Comparison of ENCODE assay signal across 8 mouse cellular contexts in the genomic region with DNA sequence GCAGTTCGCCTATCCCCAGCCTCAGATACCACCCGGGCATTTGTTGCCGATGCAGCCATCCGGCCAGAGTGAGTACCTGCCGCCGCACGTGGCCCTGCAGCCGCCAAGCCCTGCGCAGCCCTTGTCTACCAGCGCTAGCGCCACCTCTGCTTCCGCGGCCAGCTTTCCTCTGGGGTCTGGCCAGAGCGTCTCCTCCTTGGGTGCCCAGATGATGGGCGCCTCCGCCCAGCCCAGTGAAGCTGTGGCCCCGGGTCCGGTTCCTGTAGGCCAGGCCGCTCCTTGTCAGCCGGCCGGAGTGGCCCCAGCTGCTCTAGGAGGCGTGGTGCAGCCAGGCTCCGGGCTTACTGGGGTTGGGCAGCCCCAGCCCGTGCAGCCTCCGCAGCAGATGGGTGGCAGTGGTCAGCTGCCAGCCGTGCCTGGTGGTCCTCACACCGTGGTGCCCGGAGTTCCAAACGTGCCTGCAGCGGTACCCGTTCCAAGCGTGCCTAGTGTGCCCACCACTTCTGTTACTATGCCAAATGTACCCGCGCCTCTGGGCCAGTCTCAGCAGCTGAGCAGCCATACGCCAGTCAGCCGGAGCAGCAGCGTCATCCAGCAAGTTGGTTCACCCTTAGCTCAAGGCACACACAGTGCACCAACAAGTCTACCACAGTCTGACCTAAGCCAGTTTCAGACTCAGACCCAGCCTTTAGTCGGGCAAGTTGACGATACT. TPM values are rescaled to one million over a fixed set of nuclear protein-coding genes. Genes with fewer than 3 reads are reported as not detected.
DNase-seq lines count a peak whose midpoint lies in the region; ATAC-seq and TF ChIP-seq lines count a peak whose summit lies in the region.

No protein-coding gene starts in this region.

- H3K9ac ChIP-seq in forebrain, embryonic 16.5 days (replicated peaks; ENCODE audit: low read depth, low read length) = peak overlapping the region; percentile 95
- peak overlapping the region; percentile 98 for H3K9ac ChIP-seq in lung, embryonic 15.5 days

- H3K36me3 ChIP-seq in forebrain, embryonic 16.5 days (ENCODE audit: control insufficient read depth, insufficient read depth) = no peaks in the 10 kb centered on the region
- no peaks in the 10 kb centered on the region for H3K36me3 ChIP-seq in lung, embryonic 15.5 days
- H3K36me3 ChIP-seq in thymus, adult 2 months (ENCODE audit: control insufficient read depth, insufficient read depth, low read length) = no peaks in the 10 kb centered on the region

- ATAC-seq in forebrain, embryonic 16.5 days = peak; percentile 31
- peak; percentile 39 for ATAC-seq in lung, embryonic 15.5 days (ENCODE audit: borderline replicate concordance, extremely low read depth, low FRiP score, low TSS enrichment)

- DNase-seq in ES-CJ7 (ENCODE audit: low read depth, low spot score) = peak; percentile 19
- peak; percentile 55 for DNase-seq in c-Kit-positive CD71-positive TER-119-positive erythroid progenitor cells, embryonic 14.5 days (ENCODE audit: low spot score)
- DNase-seq in heart, postnatal 36 days = peak; percentile 52 to 69
- DNase-seq in layer of hippocampus, adult 8-10 months (ENCODE audit: low spot score in 2 of 2) = peak; percentile 41 to 47
- DNase-seq in thymus, adult 2 months = peak; percentile 55

- H3K27ac ChIP-seq in forebrain, embryonic 16.5 days (ENCODE audit: low read length) = peak overlapping the region; percentile 98
- peak overlapping the region; percentile 100 for H3K27ac ChIP-seq in lung, embryonic 15.5 days
- H3K27ac ChIP-seq in olfactory bulb, adult 2 months (ENCODE audit: insufficient read depth, low read depth, low read length) = 0 out of 2 replicates have a peak overlapping the region, but pooled peaks have one; percentile 57
- H3K27ac ChIP-seq in thymus, adult 2 months (ENCODE audit: control insufficient read depth, insufficient read depth, low read length) = no peak overlapping the region

- H3K4me1 ChIP-seq in forebrain, embryonic 16.5 days (replicated peaks; ENCODE audit: control insufficient read depth, insufficient read depth, low read length) = peaks cover 13% of the 10 kb centered on the region
- 0 out of 2 replicates have a peak, but pooled peaks cover 4% of the 10 kb centered on the region for H3K4me1 ChIP-seq in lung, embryonic 15.5 days
- no peaks in the 10 kb centered on the region for H3K4me1 ChIP-seq in olfactory bulb, adult 2 months (ENCODE audit: control insufficient read depth, insufficient read depth, low read length)
- no peaks in the 10 kb centered on the region for H3K4me1 ChIP-seq in thymus, adult 2 months (replicated peaks; ENCODE audit: control insufficient read depth, insufficient read depth, low read length)

- peak overlapping the region; percentile 91 for H3K4me2 ChIP-seq in forebrain, embryonic 16.5 days (ENCODE audit: low read length)
- peak overlapping the region; percentile 86 for H3K4me2 ChIP-seq in lung, embryonic 15.5 days

- intact Hi-C loops in heart, postnatal 36 days (cut with DNase I) = loop anchor here (2.0 to 5.0 kb wide), 4 partner anchors 44 to 570 kb away; partner anchors contain the start of gene Pfn2

- H3K4me3 ChIP-seq in forebrain, embryonic 16.5 days (replicated peaks; ENCODE audit: low read length) = peak overlapping the region; percentile 100
- peak overlapping the region; percentile 96 for H3K4me3 ChIP-seq in lung, embryonic 15.5 days
- H3K4me3 ChIP-seq in olfactory bulb, adult 2 months (ENCODE audit: insufficient read depth, low read depth, low read length) = peak overlapping the region; percentile 93
- peak overlapping the region; percentile 91 for H3K4me3 ChIP-seq in thymus, adult 2 months (ENCODE audit: control insufficient read depth, insufficient read depth, low read length)

- under 1% methylated on average over 38 of the region's 39 CpGs for WGBS in forebrain, embryonic 16.5 days
- under 1% methylated on average over 38 of the region's 39 CpGs for WGBS in lung, embryonic 15.5 days
- WGBS in olfactory bulb, adult 2 months = under 1% methylated on average over 39 of the region's 39 CpGs
- WGBS in thymus, adult 2 months = under 1% methylated on average over 39 of the region's 39 CpGs

- TF ChIP-seq CTCF in olfactory bulb, adult 2 months (IDR thresholded peaks at IDR 0.05; ENCODE audit: insufficient read depth, low read depth, low read length) = no peak
- TF ChIP-seq CTCF in thymus, adult 2 months (IDR thresholded peaks at IDR 0.05; ENCODE audit: borderline replicate concordance, control insufficient read depth, extremely low read depth, insufficient read depth, low read length, poor library complexity) = no peak

- no peaks in the 10 kb centered on the region for H3K27me3 ChIP-seq in forebrain, embryonic 16.5 days (replicated peaks; ENCODE audit: control insufficient read depth, insufficient read depth, low read length)
- H3K27me3 ChIP-seq in lung, embryonic 15.5 days = no peaks in the 10 kb centered on the region
- H3K27me3 ChIP-seq in thymus, adult 2 months (ENCODE audit: control insufficient read depth, insufficient read depth, low read length) = no peaks in the 10 kb centered on the region

- no peaks in the 10 kb centered on the region for H3K9me3 ChIP-seq in forebrain, embryonic 16.5 days (ENCODE audit: control insufficient read depth, low read length)
- H3K9me3 ChIP-seq in lung, embryonic 15.5 days = no peaks in the 10 kb centered on the region

- no peak for TF ChIP-seq POLR2A in olfactory bulb, adult 2 months (IDR thresholded peaks at IDR 0.05; ENCODE audit: insufficient read depth, low read depth, low read length)
- TF ChIP-seq POLR2A in thymus, adult 2 months (IDR thresholded peaks at IDR 0.05; ENCODE audit: control insufficient read depth, extremely low read depth, insufficient read depth, low read length, poor library complexity) = no peak

RNA-seq across cellular contexts. Expression of gene Tsc22d2, which starts 2.4 kb away (rescaled TPM):
- 8.1 and 8.7 TPM in 2 replicates for polyA plus RNA-seq in forebrain, embryonic 16.5 days (2015; fragmentation: Nextera tagmentation; extraction: Ambion mirVana)
- total RNA-seq in heart, postnatal 36 days (2021) = 10 to 100 TPM; 23.8 to 25.6 TPM
- 10 to 100 TPM; 38.3 to 39.8 (median 39.0) TPM for total RNA-seq in layer of hippocampus, adult 8-10 months (2022)
- polyA plus RNA-seq in lung, embryonic 15.5 days (2015; fragmentation: Nextera tagmentation; extraction: Ambion mirVana) = 9.1 and 9.2 TPM in 2 replicates
- not detected in 2 replicates for polyA plus RNA-seq in olfactory bulb, adult 2 months (2012; ENCODE audit: insufficient read depth, insufficient read length, low replicate concordance, missing spikeins)
- 21.4 and 29.7 TPM in 2 replicates for polyA plus RNA-seq in thymus, adult 2 months (2012; rRNA removed)
